Mouse (Mus musculus): ENCODE data around the gene Masp1.

Masp1 gene

DNA sequence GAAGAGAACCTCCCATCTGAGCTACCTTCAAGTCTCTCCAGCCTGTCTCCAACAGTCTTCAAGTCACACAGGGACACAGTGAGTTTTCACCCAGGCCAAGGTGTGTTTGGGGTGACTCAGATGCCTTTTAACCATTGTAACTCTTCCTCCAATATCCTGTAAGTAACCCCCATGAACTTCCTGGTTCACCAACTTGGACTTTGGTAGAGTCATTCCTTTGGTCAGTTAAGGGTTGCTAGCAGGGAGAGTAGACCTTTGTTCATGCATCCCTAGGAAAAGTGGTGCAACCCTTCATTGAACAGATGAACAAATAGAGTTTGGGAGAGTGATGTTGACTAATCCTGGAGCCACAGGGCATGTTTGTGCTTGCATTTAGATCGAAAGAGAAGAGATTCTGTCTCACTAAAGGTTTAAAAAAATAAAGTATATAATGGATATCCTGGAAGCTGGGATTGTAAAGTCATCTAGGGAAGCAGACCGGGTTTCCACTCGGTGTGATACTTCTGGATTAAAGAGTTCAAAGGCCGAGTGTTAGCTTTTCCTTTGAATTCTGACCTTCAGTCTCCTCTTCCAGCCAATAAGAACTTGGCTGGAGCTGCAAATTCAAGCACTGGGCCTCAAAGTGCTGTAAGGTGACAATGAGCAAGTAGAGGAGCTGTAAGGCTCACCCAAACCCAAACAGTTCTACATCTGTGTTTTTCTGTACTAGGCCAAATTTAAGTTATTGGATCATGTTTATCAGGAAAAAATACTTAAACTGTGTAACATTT lies 9.3 kb downstream of the Masp1 start:
- DNase-seq: no peak

DNA sequence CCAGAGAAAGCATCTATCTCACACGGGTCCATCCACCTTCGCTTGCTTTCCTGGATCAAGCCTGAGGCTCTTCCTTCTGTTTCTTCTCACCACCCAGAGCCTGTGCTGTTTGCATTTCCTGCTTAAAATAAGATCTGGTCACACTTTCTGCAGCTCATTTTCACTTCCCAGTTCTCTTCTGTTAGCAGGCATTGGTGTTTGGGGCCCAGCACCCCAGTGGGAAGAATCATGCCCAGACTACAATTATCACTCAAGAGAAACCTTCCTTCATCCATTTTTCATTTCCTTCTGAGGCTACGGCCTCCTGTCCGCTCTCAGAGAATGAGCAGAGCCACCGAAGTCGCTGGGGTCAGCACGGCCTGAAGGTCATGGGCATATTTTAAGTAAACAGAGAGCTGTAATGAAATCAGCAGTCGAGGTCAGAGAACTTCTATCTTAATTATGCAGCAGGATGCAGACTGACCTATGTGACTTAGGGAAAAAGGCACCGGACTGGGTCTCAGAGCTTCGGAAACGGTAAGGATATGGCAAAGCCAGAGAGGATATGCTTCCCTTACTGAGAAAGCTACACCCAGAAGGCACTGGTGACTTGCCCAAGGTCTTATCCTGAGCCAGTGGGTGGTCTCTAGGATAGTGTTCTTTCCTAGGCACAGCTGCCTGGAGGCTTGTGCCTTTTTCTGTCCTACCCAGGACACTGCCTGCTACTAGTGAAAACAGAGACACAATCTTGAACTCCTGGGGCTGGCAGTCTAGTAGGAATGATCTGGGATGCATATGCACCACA lies 14.5 kb downstream of the Masp1 start:
- DNase-seq: no peak

DNA sequence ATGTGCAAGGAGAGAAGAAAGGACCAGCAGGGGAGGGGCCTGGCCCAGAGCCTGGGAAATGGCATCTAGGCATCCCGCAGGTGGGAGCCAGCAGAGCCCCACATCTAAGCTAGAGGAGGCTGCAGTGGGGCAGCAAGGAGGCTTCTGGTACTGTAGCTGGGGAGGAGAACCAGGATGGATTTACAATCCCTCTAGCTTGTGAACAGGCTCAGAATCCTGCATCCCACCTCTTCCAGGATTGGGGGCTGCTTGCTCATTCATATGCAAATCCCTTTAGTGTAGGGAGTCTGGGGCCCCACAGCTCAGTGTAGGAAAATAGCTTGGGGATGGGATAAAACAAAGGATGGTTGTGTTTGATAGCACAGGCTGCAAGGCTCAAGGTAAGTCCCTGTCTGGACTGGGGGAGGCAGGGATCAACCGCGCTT lies 16.3 kb downstream of the Masp1 start:
- DNase-seq: peak; percentile 79

DNA sequence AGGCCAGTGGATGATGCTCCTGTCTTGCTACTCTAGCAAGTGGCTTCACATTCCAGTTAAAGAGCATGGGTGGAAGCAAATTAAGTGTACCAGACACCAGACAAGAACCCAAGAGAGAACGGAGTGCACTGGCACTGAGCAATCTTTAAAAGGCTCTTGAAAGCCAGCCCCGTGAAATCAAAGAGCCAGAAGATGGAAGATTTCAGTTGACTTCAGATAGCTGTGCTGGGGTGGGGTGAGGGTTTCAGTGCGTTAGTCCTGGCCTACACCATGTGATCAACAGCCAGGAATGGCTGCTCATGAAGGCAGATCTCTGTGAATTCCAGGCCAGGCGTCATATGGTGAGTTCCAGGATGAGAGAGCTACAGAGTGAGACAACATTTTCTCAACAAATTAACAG lies 17.3 kb downstream of the Masp1 start:
- DNase-seq: no peak

DNA sequence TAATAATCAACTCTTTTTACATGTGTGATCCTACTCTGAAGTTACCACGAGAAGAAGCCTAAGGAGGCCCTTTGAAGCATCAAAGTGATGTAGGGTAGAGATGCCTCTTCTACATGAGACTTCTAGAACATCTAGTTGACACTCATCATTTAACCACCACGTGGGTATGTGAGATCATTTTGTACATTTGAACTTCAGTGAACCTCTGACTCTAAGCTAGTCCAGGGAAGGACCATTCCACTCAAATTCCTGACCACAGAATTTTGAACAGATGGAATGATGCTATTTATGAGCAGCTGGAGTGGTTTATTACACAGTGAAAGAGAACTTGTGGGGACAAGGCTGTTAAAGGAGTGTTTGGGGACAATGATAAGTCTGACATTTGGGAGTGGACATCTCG lies 18.1 kb downstream of the Masp1 start:
- DNase-seq: no peak

DNA sequence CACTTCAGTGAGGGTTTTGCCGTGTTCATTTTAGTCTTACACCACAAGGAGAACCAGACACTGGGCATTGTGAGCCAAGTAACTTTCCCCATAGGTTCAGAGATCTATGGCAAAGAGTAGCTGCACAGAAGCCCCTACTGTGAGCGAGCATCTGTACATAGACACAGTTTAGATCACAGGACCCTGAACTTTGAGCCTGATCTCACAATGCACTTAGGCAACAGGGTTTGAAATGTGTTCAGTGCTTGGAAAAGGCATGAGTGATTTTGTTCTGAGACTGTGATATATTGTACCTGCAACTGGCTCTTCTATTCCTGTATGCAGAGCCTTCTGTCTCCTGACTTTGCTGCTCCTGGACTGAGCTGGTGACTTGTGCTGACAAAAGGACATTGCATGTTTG lies 19.3 kb downstream of the Masp1 start:
- DNase-seq: no peak

DNA sequence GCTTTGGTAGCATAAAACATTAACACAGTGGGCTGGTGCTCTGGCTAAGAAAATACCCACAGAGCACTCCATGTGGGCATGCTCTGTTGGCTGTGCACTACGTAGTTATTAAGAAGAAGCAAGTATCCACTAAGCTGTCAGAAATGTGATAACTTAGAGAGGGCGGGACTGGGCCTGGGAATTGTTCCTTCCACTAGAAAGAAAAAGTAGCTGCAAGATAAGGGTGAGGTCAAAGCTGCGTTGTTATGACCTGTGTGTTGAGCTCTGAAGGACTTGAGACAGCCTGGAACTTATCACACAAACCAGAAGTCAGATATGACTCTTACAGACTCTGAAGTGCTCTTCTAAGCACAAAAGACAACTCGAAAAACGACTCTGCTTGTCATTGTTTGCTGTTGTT lies 20.1 kb downstream of the Masp1 start:
- DNase-seq: no peak

DNA sequence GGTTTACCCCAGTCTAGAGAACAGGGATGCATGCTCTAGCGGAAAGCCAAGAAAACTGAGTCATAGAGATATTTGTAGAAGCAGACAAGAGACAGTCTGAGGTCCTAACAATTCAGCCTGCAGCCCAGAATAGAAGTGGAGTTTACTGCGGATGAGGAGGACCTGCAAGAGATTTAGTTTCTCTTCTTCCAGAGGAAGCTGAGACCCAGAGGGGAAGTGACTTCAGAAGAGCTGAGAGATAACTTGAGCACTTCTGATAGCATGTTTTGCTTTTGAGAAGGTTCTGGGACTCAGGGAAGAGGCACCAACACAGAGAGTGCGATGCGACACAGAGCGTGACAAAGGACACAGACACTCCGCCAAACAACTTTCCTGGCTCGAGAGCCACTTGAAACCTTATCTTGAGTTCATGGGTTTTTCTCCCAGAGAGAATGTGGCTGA lies 21.9 kb downstream of the Masp1 start:
- DNase-seq: no peak

DNA sequence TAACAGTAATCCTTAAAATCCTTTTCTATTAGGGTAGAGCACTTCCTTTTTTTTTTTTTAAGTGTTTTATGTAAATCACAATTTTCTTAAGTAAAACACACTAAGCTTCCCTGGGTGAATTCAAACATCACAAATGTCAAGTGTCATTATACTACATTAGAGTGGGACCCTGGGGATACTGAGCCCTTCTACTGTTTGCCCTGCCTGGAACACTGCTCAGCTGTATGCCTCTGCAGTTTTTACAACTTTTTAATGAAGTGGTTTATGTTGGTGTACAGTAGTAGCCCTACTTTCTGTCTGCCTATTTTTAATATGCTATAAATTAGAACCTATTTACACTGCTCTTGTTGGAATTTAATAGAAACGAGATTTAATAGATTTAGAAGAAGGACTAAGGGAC lies 22.7 kb downstream of the Masp1 start:
- DNase-seq: no peak

DNA sequence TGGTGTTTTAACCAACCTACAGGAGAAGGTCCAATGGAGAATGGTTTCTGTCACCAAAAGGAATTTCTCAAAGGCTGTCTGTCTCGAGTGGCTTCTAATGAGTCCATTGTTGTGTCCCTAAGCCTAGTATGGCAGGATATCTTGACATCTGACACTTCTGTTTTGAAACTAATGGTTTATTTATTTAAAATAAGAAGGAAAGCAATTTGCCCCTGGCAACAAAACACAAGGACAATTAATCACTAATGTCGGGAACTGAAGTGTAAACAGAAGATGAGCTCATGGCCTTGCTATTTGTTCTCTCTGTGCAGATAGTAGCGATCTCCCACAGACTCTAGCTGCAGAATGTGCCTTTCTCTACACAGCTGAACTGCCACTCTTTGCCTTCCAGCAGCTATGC lies 23.2 kb downstream of the Masp1 start:
- DNase-seq: peak; percentile 90

DNA sequence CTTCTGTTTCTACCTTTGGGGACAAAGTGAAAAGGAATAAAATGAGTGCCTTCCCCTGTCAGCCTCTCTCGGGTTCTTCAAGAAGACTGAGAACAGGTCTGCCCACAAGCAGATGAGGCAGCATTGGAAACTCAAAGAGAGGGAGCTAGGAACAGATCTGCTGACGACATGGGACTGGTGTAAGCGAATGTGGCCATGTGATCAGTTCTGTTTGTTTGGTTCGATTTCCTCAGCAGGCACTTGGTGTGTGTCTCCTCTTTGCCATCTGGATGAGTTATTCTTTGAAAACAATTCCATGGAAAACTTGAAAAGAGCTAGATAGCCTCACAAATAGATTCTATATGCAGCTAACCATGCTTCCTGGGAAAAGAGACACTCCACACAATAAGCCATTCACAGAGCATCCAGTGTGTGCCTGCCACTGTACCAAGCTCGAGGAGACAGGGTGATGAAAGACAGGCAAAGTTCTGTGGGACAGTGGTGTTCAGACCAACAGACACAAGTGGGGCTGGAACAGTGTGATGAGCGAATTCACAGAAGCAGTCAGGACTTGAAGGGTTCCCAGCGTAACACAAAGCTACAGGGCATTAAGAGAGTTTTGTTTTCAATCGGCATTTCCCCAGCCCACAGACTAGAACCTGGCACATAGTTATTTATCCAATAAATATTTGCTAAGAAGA lies 24.2 kb downstream of the Masp1 start:
- DNase-seq: peak; percentile 22

DNA sequence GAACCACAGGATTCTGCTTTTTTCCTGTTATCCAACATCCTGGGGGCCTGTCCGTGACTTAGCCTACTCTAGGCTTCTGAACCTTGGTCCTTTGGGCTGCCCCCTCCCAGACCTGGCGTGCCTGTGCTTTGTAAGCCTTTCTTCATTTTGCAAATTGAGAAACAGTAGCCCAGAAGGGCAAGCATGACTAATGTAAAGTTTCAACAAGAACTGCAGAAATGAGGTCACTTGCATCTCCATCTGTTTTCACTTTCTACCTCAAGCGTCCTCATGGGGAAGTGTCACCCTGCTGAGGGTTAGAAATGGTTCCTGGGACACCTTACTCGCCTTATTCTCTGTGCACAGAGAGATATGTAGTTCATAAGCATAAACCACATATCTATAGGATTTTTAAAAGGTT lies 27.8 kb downstream of the Masp1 start:
- DNase-seq: no peak

DNA sequence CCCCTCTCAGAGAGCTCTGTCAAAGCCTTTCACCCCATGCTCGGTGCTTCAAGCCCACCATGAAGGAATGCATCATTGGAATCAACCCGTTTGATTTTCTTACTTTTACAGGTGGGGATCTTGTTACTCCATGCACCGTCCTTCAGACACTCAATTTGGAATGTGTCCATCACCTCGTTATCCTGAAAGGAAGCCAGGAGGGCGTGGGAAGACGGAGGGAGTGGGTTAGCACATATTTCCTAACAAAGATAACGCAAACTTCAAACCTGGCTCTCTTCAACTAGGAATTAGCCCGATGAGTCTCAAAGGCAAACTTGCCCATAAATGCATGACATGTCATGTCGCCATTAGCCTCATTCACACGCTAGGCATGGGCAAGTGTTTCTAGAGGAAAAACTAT lies 37.3 kb downstream of the Masp1 start:
- no peak for DNase-seq

DNA sequence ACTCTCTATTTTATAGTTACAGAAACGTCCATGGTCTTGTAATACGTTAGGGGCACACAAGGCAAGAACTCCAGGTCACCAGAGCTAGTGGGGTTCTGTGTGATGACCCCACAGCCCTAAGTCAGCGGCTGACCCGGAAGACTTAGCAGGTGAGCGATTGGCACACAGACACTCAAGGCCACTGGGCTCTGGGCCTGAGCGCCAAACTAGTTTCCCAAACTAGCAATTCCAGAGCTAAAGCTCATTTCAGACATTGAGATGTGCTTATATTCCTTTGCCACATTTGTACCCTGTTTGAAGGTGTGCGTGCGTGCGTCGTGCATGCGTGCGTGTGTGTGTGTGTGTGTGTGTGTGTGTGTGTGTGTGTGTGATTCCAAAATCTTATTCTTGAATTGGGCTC lies 37.8 kb downstream of the Masp1 start:
- no peak for DNase-seq

DNA sequence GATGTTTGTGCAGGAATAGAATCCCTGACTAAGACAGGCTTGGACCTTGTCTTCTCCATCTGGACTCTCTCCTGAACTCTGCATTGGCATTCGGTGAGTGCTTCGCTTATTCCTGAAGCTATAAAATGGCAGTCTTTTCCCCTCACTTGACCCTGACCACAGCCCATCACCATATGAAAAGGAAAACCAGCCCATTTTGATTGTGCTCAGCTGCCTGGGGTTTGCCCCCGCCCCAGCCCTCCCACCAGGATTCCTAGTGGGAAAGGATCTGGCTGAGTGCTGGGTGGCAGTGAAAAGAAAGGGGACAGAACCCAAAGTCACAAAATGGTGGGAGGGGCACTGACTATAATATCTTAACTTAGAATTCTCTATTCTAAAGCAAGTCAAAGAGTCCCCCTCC lies 38.4 kb downstream of the Masp1 start:
- no peak for DNase-seq

DNA sequence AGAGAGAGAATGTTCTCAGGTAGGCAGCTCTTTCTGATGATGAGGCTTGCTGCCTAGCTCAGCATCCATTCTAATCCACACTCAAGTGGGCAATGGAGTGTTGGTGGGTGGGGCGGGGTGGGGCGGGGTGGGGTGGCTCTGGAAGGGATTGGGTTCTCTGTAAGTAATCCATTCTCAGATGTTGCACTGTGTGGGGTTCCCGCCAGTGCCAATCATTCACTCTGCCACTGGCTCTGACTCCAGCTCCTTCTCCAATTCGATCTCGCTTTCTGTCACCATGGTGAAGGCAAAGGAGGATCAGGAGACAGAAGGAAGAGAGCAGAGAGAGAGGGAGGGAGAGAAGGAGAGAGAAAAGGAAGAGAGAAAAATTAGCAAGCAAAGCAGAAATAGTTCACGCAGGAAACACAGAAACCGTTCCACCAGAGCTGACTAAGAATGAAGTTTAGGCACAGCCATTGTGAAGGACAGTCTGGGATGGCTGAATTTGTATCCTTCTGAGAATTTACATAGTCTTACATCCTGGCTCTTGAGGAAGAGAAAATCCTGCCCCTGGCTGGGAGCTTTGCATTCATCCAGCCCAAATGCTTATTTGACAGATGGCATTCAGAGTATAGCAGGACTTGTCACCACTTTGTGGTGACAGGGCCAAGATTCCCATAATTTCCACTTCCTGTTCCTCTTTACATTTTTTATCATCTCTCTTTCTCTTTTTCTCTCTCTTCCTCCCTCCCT lies 40.6 kb downstream of the Masp1 start:
- no peak for DNase-seq

DNA sequence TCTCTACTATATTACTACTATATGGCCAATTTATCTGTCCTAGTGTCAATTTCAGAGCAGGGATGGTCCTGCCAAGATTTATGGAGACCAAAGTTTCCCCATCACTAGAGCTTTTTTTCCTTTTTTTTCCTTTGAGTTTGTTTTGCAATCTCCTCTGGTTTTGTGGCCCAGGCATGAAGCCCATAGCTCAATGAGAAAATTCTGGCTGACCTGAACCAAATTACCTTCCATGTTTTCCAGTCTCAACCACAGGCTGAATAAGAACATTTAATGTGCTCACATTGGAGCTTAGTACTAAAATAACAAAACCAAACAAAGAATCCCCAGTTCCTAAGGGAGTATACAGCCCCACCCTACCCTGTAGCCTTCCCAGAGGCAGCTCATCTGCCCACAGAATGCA lies 44.0 kb downstream of the Masp1 start:
- DNase-seq: no peak

DNA sequence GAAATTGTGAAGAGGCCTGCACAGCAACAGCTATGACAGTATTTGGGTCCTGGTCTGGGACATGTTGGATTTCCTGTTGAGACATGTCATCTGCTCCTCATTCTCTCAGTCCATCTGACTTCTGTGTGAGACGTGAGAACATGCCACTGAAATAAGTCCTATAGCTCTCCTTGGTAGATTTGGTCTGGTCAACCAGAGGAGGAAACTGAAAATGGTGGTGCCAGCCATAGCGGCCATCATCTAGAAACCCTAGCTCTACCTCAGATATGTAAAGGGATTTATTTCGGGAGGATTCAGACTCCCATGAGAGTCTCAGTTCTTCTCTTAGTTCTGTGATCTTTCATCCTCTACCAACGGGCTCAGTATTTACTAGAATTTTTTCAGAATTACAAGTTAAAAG lies 45.0 kb downstream of the Masp1 start:
- no peak for DNase-seq

DNA sequence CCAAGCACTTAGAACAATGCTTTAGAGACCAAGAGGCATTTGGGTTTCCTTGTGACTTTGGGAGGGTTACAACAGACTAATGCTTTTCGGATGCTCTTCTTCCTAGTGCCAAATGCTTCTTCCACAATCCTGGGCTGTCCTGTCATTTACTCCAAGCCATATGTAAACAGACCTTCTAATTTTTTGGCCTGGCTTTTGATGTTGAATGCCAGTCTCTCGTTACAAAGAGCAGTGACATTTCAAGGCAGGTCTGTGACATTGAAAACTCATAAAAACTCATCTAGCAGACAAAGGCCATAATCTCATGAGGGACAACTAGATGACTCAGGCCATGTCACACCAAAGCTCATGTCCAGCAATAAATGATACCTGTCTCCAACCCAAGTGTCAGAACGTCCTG lies 48.6 kb downstream of the Masp1 start:
- no peak for DNase-seq

DNA sequence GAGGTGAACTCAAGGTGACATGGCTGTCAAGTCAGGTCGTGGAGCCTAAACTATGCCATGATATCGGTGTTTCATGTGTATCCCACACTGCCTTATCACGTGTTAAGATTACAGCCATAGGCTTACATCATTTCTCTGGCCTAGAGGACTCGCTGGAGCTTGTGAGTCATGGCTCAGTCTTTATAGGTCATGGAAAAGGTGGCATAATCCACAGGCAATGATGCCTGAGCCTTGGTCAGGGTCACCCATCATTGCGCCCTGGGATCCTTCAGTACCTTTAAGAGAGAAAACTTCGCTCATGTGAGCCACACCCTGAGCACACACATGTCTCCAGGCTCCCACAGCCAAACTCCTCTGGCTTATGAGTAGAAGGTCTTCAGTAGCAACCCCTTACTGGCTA lies 49.1 kb downstream of the Masp1 start:
- DNase-seq: no peak

DNA sequence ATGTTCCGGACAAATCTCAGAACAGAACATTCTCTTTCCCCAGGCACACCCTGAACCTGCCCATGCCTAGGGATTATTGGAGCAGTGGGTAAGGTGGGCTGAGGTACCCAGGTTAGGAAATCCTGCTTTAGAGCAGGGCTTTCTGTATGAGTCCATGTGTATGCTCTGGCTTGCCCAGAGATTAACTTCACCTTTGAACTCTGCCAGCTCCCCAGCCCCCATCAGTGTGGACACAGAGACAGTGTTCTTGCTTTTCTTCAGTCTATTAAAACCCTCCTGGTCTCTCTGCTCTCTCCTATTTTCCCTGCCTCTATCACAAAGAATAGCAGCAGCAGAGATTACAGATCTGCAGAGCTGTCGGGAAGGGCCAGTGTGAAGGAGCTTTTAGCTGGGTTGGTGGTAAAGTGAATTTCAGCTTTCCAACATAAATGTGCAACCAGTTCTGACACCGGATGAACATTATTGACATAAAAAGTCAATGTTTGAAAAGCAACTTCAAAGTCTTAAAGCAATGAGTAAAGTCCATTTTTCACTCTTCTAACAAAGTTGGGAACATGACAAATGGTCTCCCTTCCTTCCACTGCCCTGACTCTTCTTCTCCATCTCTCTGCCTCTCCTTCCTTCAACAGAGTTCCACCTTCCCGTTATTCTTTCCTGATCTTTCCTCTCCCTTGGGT lies 56.8 kb downstream of the Masp1 start:
- no peak for DNase-seq

DNA sequence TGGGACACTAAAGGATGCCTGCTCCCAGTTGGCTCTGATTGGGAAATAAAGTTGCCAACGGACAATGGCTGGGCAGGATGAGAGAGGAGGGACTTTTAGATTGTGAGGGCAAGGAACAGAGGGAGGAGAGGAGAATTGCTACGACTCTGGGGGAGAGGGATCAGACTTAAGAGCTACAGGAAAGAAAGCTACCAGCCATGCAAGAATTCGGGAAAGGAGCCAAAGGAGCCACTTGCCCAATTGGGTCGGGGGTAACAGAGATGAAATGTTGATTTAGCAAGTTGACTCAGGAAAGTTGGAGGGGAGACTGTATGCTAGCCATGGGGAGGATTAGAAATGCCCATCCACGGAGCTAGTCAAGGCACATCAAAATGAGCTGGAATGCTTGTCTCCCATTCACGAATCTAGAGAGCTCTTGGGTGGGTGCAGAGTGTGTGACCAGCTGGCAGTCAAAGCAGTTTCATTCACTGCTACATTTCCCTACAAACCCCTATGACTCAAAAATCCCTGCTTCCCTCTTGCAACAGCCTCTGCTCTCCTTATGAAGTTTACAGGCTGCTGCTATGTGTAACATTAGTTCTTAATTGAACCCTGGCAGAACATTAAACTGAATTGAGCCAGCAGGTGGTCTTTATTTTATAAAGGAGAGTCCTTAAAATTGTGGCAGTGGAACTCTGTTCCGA lies 61.6 kb downstream of the Masp1 start:
- no peak for DNase-seq

Measured in retina, postnatal 1 day (tissue).